In genomic region chr10:79708668-79709067, GRCm38 (mm10) we compare ENCODE assay signal across 14 mouse cellular contexts. TPM values are rescaled to one million over a fixed set of nuclear protein-coding genes. Genes with fewer than 3 reads are reported as not detected.
A peak's percentile ranks its signal among the peaks of the same experiment; 100 is the strongest.
DNase-seq lines count a peak whose midpoint lies in the region; ATAC-seq and TF ChIP-seq lines count a peak whose summit lies in the region.
"Had no signal": no experiment of that assay in that cellular context is flagged by ENCODE, and none has a peak within 500 bp of the region (broad histone marks: within the 10 kb centered on the region; RNA-seq: fewer than 3 reads in every experiment).

No protein-coding gene starts in this region.

- H3K27me3 ChIP-seq in heart, embryonic 10.5 days (ENCODE audit: insufficient read depth, poor library complexity, severe bottlenecking): peaks cover under 1% of the 10 kb centered on the region; the same call in 1 of the 2 replicates
- no peaks in the 10 kb centered on the region for H3K27me3 ChIP-seq in liver, embryonic 11.5 days (replicated peaks; ENCODE audit: control insufficient read depth, insufficient read depth, low read length)
- H3K27me3 ChIP-seq in liver, embryonic 12.5 days (replicated peaks): peaks cover under 1% of the 10 kb centered on the region; the same call in 1 of the 2 replicates
- no peaks in the 10 kb centered on the region for H3K27me3 ChIP-seq in kidney, embryonic 14.5 days (ENCODE audit: control insufficient read depth, insufficient read depth, low read length)
- H3K27me3 ChIP-seq: CH12.LX; neural tube, embryonic 15.5 days had no signal

- H3K27ac ChIP-seq in heart, embryonic 10.5 days: peak overlapping the region; percentile 54
- no peak overlapping the region for H3K27ac ChIP-seq in liver, embryonic 11.5 days (ENCODE audit: low read depth, low read length)
- H3K27ac ChIP-seq in cortical plate, adult 2 months (ENCODE audit: insufficient read depth, low read length): no peak overlapping the region
- peak overlapping the region; percentile 96 for H3K27ac ChIP-seq in liver, embryonic 12.5 days
- H3K27ac ChIP-seq in kidney, embryonic 14.5 days (ENCODE audit: low read depth, low read length): no peak overlapping the region
- H3K27ac ChIP-seq: limb, embryonic 15.5 days; midbrain, embryonic 13.5 days; neural tube, embryonic 15.5 days had no signal

- no peak overlapping the region for H3K9ac ChIP-seq in liver, embryonic 11.5 days (ENCODE audit: low read depth, low read length)
- peak overlapping the region; percentile 98 for H3K9ac ChIP-seq in liver, embryonic 12.5 days
- no peak overlapping the region for H3K9ac ChIP-seq in kidney, embryonic 14.5 days (ENCODE audit: low read depth, low read length)
- H3K9ac ChIP-seq: limb, embryonic 15.5 days; midbrain, embryonic 13.5 days; neural tube, embryonic 15.5 days had no signal

- no peak for TF ChIP-seq CTCF in cortical plate, adult 2 months (IDR thresholded peaks at IDR 0.05; ENCODE audit: extremely low read depth, insufficient read depth, low read length)

- no peak for TF ChIP-seq POLR2A in cortical plate, adult 2 months (IDR thresholded peaks at IDR 0.05; ENCODE audit: extremely low read depth, insufficient read depth, low read length)

- DNase-seq in heart, embryonic 10.5 days (ENCODE audit: low spot score): no peak
- DNase-seq in heart, postnatal 25 days (ENCODE audit: low spot score): no peak
- DNase-seq in liver, embryonic 11.5 days (ENCODE audit: low spot score): no peak
- no peak for DNase-seq in liver
- DNase-seq in adipocyte (ENCODE audit: low spot score): no peak
- DNase-seq: kidney, adult 18-20 months had no signal

- H3K4me1 ChIP-seq in heart, embryonic 10.5 days: peaks cover 76% of the 10 kb centered on the region
- H3K4me1 ChIP-seq in liver, embryonic 11.5 days (replicated peaks; ENCODE audit: control insufficient read depth, insufficient read depth, low read length): peaks cover 52% of the 10 kb centered on the region
- peaks cover 8% of the 10 kb centered on the region for H3K4me1 ChIP-seq in cortical plate, adult 2 months (ENCODE audit: control insufficient read depth, insufficient read depth, low read length)
- peaks cover 89% of the 10 kb centered on the region for H3K4me1 ChIP-seq in liver, embryonic 12.5 days
- peaks cover 31% of the 10 kb centered on the region for H3K4me1 ChIP-seq in kidney, embryonic 14.5 days (ENCODE audit: control insufficient read depth, insufficient read depth, low read length)

- H3K4me3 ChIP-seq in heart, embryonic 10.5 days: peak overlapping the region; percentile 22
- peak overlapping the region; percentile 19; the same call in 1 of the 2 replicates for H3K4me3 ChIP-seq in liver, embryonic 11.5 days (ENCODE audit: low read depth, low read length)
- 0 out of 2 replicates have a peak overlapping the region, but pooled peaks have one; percentile 5 for H3K4me3 ChIP-seq in cortical plate, adult 2 months (ENCODE audit: insufficient read depth, low read length)
- H3K4me3 ChIP-seq in liver, embryonic 12.5 days: peak overlapping the region; percentile 18
- no peak overlapping the region for H3K4me3 ChIP-seq in kidney, embryonic 14.5 days (ENCODE audit: low read length)
- H3K4me3 ChIP-seq: limb, embryonic 15.5 days; midbrain, embryonic 13.5 days; neural tube, embryonic 15.5 days had no signal

- ATAC-seq in liver, embryonic 11.5 days (replicated peaks; ENCODE audit: low FRiP score): no peak
- ATAC-seq in liver, embryonic 12.5 days: no peak
- ATAC-seq in kidney, embryonic 14.5 days (ENCODE audit: low FRiP score, low TSS enrichment): no peak
- ATAC-seq: midbrain, embryonic 13.5 days had no signal

- 0 out of 2 replicates have a peak overlapping the region, but pooled peaks have one; percentile 30 for H3K4me2 ChIP-seq in liver, embryonic 11.5 days
- H3K4me2 ChIP-seq in liver, embryonic 12.5 days: peak overlapping the region; percentile 91
- no peak overlapping the region for H3K4me2 ChIP-seq in kidney, embryonic 14.5 days (replicated peaks; ENCODE audit: low read depth, low read length)
- H3K4me2 ChIP-seq: limb, embryonic 15.5 days; midbrain, embryonic 13.5 days; neural tube, embryonic 15.5 days had no signal

- H3K36me3 ChIP-seq in heart, embryonic 10.5 days: peaks cover 62% of the 10 kb centered on the region
- H3K36me3 ChIP-seq in liver, embryonic 11.5 days (ENCODE audit: control insufficient read depth, insufficient read depth, low read length): peaks cover 48% of the 10 kb centered on the region
- peaks cover 62% of the 10 kb centered on the region for H3K36me3 ChIP-seq in liver, embryonic 12.5 days
- H3K36me3 ChIP-seq in kidney, embryonic 14.5 days (ENCODE audit: control insufficient read depth, insufficient read depth, low read length): peaks cover 51% of the 10 kb centered on the region

- H3K9me3 ChIP-seq in heart, embryonic 10.5 days: no peaks in the 10 kb centered on the region
- no peaks in the 10 kb centered on the region for H3K9me3 ChIP-seq in liver, embryonic 11.5 days (ENCODE audit: control insufficient read depth, low read length)
- H3K9me3 ChIP-seq in liver, embryonic 12.5 days (replicated peaks): no peaks in the 10 kb centered on the region
- no peaks in the 10 kb centered on the region for H3K9me3 ChIP-seq in kidney, embryonic 14.5 days (ENCODE audit: control insufficient read depth, low read length)
- H3K9me3 ChIP-seq: limb, embryonic 15.5 days; midbrain, embryonic 13.5 days; neural tube, embryonic 15.5 days had no signal

- 85% methylated on average over 21 of the region's 21 CpGs for WGBS in heart, embryonic 10.5 days
- WGBS in liver, embryonic 11.5 days: 91% methylated on average over 21 of the region's 21 CpGs
- 85% methylated on average over 21 of the region's 21 CpGs for WGBS in liver, embryonic 12.5 days (ENCODE audit: insufficient replicate concordance)
- WGBS in kidney, embryonic 14.5 days: 90% methylated on average over 21 of the region's 21 CpGs

- intact Hi-C loops in heart, postnatal 25 days (cut with DNase I): no loop called here

RNA-seq across cellular contexts. Expression of gene Bsg, which starts 4.4 kb away (rescaled TPM):
- polyA plus RNA-seq in heart, embryonic 10.5 days (2016; fragmentation: Nextera tagmentation; extraction: Ambion mirVana): 1,251 and 1,319 TPM in 2 replicates
- total RNA-seq in heart, postnatal 25 days (2021): 1,000 to 10,000 TPM; 1,236 to 1,242 TPM
- 992 and 1,001 TPM in 2 replicates for polyA plus RNA-seq in liver, embryonic 11.5 days (2014; fragmentation: Nextera tagmentation; extraction: Ambion mirVana)
- 1,018 and 1,074 TPM in 2 replicates for polyA plus RNA-seq in cortical plate, adult 2 months (2012; rRNA removed)
- 1,008 and 1,045 TPM in 2 replicates for polyA plus RNA-seq in liver, embryonic 12.5 days (2016; fragmentation: Nextera tagmentation; extraction: Ambion mirVana)
- polyA plus RNA-seq in kidney, embryonic 14.5 days (2014; fragmentation: Nextera tagmentation; extraction: Ambion mirVana): 847 and 943 TPM in 2 replicates

RNA-seq across cellular contexts. Expression of gene Hcn2, which starts 7.8 kb away (rescaled TPM):
- not detected in 2 replicates for polyA plus RNA-seq in heart, embryonic 10.5 days (2016; fragmentation: Nextera tagmentation; extraction: Ambion mirVana)
- total RNA-seq in heart, postnatal 25 days (2021): 10 to 100 TPM; 26.0 to 28.5 TPM
- not detected in 2 replicates for polyA plus RNA-seq in liver, embryonic 11.5 days (2014; fragmentation: Nextera tagmentation; extraction: Ambion mirVana)
- 123 and 128 TPM in 2 replicates for polyA plus RNA-seq in cortical plate, adult 2 months (2012; rRNA removed)
- 0.11 TPM in 1 of 2 replicates, not detected in the other for polyA plus RNA-seq in liver, embryonic 12.5 days (2016; fragmentation: Nextera tagmentation; extraction: Ambion mirVana)
- polyA plus RNA-seq in kidney, embryonic 14.5 days (2014; fragmentation: Nextera tagmentation; extraction: Ambion mirVana): 0.11 and 0.14 TPM in 2 replicates
- polyA plus RNA-seq: stomach, embryonic 16.5 days had no signal

RNA-seq across cellular contexts. Expression of gene Gzmm, which starts 19.8 kb away (rescaled TPM):
- 0.46 and 0.54 TPM in 2 replicates for polyA plus RNA-seq in heart, embryonic 10.5 days (2016; fragmentation: Nextera tagmentation; extraction: Ambion mirVana)
- 1 to 10 TPM; 6.0 to 7.2 TPM for total RNA-seq in heart, postnatal 25 days (2021)
- 0.16 and 0.45 TPM in 2 replicates for polyA plus RNA-seq in liver, embryonic 11.5 days (2014; fragmentation: Nextera tagmentation; extraction: Ambion mirVana)
- 1.1 and 1.4 TPM in 2 replicates for polyA plus RNA-seq in cortical plate, adult 2 months (2012; rRNA removed)
- polyA plus RNA-seq in liver, embryonic 12.5 days (2016; fragmentation: Nextera tagmentation; extraction: Ambion mirVana): 0.26 and 0.41 TPM in 2 replicates
- 0.54 and 0.61 TPM in 2 replicates for polyA plus RNA-seq in kidney, embryonic 14.5 days (2014; fragmentation: Nextera tagmentation; extraction: Ambion mirVana)

RNA-seq across cellular contexts. Expression of gene Cdc34, which starts 26.7 kb away (rescaled TPM):
- polyA plus RNA-seq in heart, embryonic 10.5 days (2016; fragmentation: Nextera tagmentation; extraction: Ambion mirVana): 188 and 215 TPM in 2 replicates
- total RNA-seq in heart, postnatal 25 days (2021): 100 to 1,000 TPM; 183 to 190 TPM
- 213 and 236 TPM in 2 replicates for polyA plus RNA-seq in liver, embryonic 11.5 days (2014; fragmentation: Nextera tagmentation; extraction: Ambion mirVana)
- polyA plus RNA-seq in cortical plate, adult 2 months (2012; rRNA removed): 110 TPM in 2 replicates
- polyA plus RNA-seq in liver, embryonic 12.5 days (2016; fragmentation: Nextera tagmentation; extraction: Ambion mirVana): 188 and 196 TPM in 2 replicates
- polyA plus RNA-seq in kidney, embryonic 14.5 days (2014; fragmentation: Nextera tagmentation; extraction: Ambion mirVana): 105 and 108 TPM in 2 replicates

RNA-seq across cellular contexts. Expression of gene Polrmt, which starts 37.7 kb away (rescaled TPM):
- 39.8 and 42.5 TPM in 2 replicates for polyA plus RNA-seq in heart, embryonic 10.5 days (2016; fragmentation: Nextera tagmentation; extraction: Ambion mirVana)
- 10 to 100 TPM; 37.0 to 38.6 TPM for total RNA-seq in heart, postnatal 25 days (2021)
- polyA plus RNA-seq in liver, embryonic 11.5 days (2014; fragmentation: Nextera tagmentation; extraction: Ambion mirVana): 36.5 and 41.5 TPM in 2 replicates
- polyA plus RNA-seq in cortical plate, adult 2 months (2012; rRNA removed): 51.6 and 54.9 TPM in 2 replicates
- polyA plus RNA-seq in liver, embryonic 12.5 days (2016; fragmentation: Nextera tagmentation; extraction: Ambion mirVana): 28.3 and 30.1 TPM in 2 replicates
- polyA plus RNA-seq in kidney, embryonic 14.5 days (2014; fragmentation: Nextera tagmentation; extraction: Ambion mirVana): 33.2 and 38.9 TPM in 2 replicates

Comparison
In these comparisons a context has a peak if more than half of its experiments do, and no peak if none do; other contexts are left out.
1. H3K27ac ChIP-seq: peak in heart, embryonic 10.5 days (single experiment) and liver, embryonic 12.5 days (single experiment); none in liver, embryonic 11.5 days (single experiment), cortical plate, adult 2 months (single experiment) and kidney, embryonic 14.5 days (single experiment).
2. RNA of gene Hcn2, which starts 7.8 kb away (polyA plus RNA-seq): 123 to 128 TPM in cortical plate, adult 2 months; 0.11 to 0.14 TPM in kidney, embryonic 14.5 days, 0.11 TPM in liver, embryonic 12.5 days, not detected in liver, embryonic 11.5 days and not detected in heart, embryonic 10.5 days; every median in the first group is over 100 times any median in the second.